In genomic region chr11:64268121-64268520, GRCm38 (mm10) we compare ENCODE assay signal across 17 mouse cellular contexts.
A peak's percentile ranks its signal among the peaks of the same experiment; 100 is the strongest.
DNase-seq lines count a peak whose midpoint lies in the region; ATAC-seq and TF ChIP-seq lines count a peak whose summit lies in the region.
"Had no signal": no experiment of that assay in that cellular context is flagged by ENCODE, and none has a peak within 500 bp of the region (broad histone marks: within the 10 kb centered on the region; RNA-seq: fewer than 3 reads in every experiment).

No protein-coding gene starts in this region.

- peaks cover 4% of the 10 kb centered on the region; the same call in 1 of the 2 replicates for H3K9me3 ChIP-seq in limb, embryonic 13.5 days
- H3K9me3 ChIP-seq in limb, embryonic 15.5 days: no peaks in the 10 kb centered on the region
- H3K9me3 ChIP-seq: forebrain, embryonic 13.5 days; heart, embryonic 13.5 days had no signal

- TF ChIP-seq POLR2A in lung, adult 2 months (IDR thresholded peaks at IDR 0.05; ENCODE audit: borderline replicate concordance, extremely low read depth, low read depth, low read length): no peak

- no peaks in the 10 kb centered on the region for H3K4me1 ChIP-seq in lung, adult 2 months (ENCODE audit: control insufficient read depth, insufficient read depth, low read length)
- H3K4me1 ChIP-seq in limb, embryonic 13.5 days: peaks cover 15% of the 10 kb centered on the region
- peaks cover 8% of the 10 kb centered on the region; the same call in 1 of the 2 replicates for H3K4me1 ChIP-seq in limb, embryonic 15.5 days
- H3K4me1 ChIP-seq: embryonic facial prominence, embryonic 12.5 days; forebrain, embryonic 13.5 days; hindbrain, embryonic 12.5 days had no signal

- peak; percentile 44; the same call in 1 of the 2 replicates for ATAC-seq in limb, embryonic 13.5 days (ENCODE audit: low FRiP score, low read depth)
- ATAC-seq in limb, embryonic 15.5 days (ENCODE audit: insufficient number of reproducible peaks, low FRiP score, low TSS enrichment, low read depth): 0 out of 2 replicates have a peak, but pooled peaks have one; percentile 40
- no peak for ATAC-seq in megakaryocyte, adult 5-6 weeks (ENCODE audit: poor library complexity, severe bottlenecking)
- ATAC-seq: forebrain, embryonic 13.5 days; forebrain, postnatal 0 days had no signal

- peak; percentile 13 for DNase-seq in lung, adult 2 months
- no peak for DNase-seq in lung, postnatal 14 days
- peak; percentile 27 for DNase-seq in lung, postnatal 36 days
- no peak for DNase-seq in adrenal gland, postnatal 14 days
- DNase-seq: adrenal gland, adult 2 months; adrenal gland, postnatal 36 days; forebrain, postnatal 0 days; gastrocnemius, postnatal 36 days; heart, adult 11 months; heart, postnatal 36 days had no signal

- H3K9ac ChIP-seq in limb, embryonic 13.5 days: no peak overlapping the region
- no peak overlapping the region for H3K9ac ChIP-seq in limb, embryonic 15.5 days
- H3K9ac ChIP-seq: embryonic facial prominence, embryonic 12.5 days; forebrain, embryonic 13.5 days; forebrain, postnatal 0 days; heart, embryonic 13.5 days; hindbrain, embryonic 12.5 days had no signal

- H3K4me2 ChIP-seq in limb, embryonic 13.5 days (replicated peaks): no peak overlapping the region
- H3K4me2 ChIP-seq in limb, embryonic 15.5 days: no peak overlapping the region
- H3K4me2 ChIP-seq: embryonic facial prominence, embryonic 12.5 days; forebrain, embryonic 13.5 days; heart, embryonic 13.5 days; hindbrain, embryonic 12.5 days had no signal

- H3K4me3 ChIP-seq in lung, adult 2 months (replicated peaks; ENCODE audit: extremely low read depth, low read depth, low read length): no peak overlapping the region
- H3K4me3 ChIP-seq in limb, embryonic 13.5 days: no peak overlapping the region
- no peak overlapping the region for H3K4me3 ChIP-seq in limb, embryonic 15.5 days
- H3K4me3 ChIP-seq: embryonic facial prominence, embryonic 12.5 days; forebrain, embryonic 13.5 days; heart, embryonic 13.5 days; hindbrain, embryonic 12.5 days had no signal

- H3K27me3 ChIP-seq in limb, embryonic 13.5 days: peaks cover 9% of the 10 kb centered on the region; the same call in 1 of the 2 replicates
- 0 out of 2 replicates have a peak, but pooled peaks cover 6% of the 10 kb centered on the region for H3K27me3 ChIP-seq in limb, embryonic 15.5 days
- H3K27me3 ChIP-seq: forebrain, embryonic 13.5 days had no signal

- peak overlapping the region; percentile 39; the same call in 1 of the 2 replicates for H3K27ac ChIP-seq in limb, embryonic 13.5 days
- H3K27ac ChIP-seq in limb, embryonic 15.5 days: peak overlapping the region; percentile 22; the same call in 1 of the 2 replicates
- H3K27ac ChIP-seq: embryonic facial prominence, embryonic 12.5 days; forebrain, embryonic 13.5 days; heart, embryonic 13.5 days; hindbrain, embryonic 12.5 days had no signal

- H3K36me3 ChIP-seq in limb, embryonic 13.5 days: no peaks in the 10 kb centered on the region
- no peaks in the 10 kb centered on the region for H3K36me3 ChIP-seq in limb, embryonic 15.5 days
- H3K36me3 ChIP-seq: embryonic facial prominence, embryonic 12.5 days; heart, embryonic 13.5 days; hindbrain, embryonic 12.5 days had no signal

- 32% methylated on average over 4 of the region's 4 CpGs for WGBS in lung, adult 2 months
- WGBS in limb, embryonic 13.5 days: 27% methylated on average over 4 of the region's 4 CpGs
- WGBS in limb, embryonic 15.5 days: 26% methylated on average over 4 of the region's 4 CpGs

- TF ChIP-seq CTCF in lung, adult 2 months (IDR thresholded peaks at IDR 0.05; ENCODE audit: insufficient read depth, low read length): no peak

Comparison
In these comparisons a context has a peak if more than half of its experiments do, and no peak if none do; other contexts are left out.
1. DNase-seq: peak in lung, adult 2 months (single experiment) and lung, postnatal 36 days (single experiment); none in lung, postnatal 14 days (single experiment) and adrenal gland, postnatal 14 days (single experiment).